ENCODE assay signal across 13 mouse cellular contexts in the genomic region with DNA sequence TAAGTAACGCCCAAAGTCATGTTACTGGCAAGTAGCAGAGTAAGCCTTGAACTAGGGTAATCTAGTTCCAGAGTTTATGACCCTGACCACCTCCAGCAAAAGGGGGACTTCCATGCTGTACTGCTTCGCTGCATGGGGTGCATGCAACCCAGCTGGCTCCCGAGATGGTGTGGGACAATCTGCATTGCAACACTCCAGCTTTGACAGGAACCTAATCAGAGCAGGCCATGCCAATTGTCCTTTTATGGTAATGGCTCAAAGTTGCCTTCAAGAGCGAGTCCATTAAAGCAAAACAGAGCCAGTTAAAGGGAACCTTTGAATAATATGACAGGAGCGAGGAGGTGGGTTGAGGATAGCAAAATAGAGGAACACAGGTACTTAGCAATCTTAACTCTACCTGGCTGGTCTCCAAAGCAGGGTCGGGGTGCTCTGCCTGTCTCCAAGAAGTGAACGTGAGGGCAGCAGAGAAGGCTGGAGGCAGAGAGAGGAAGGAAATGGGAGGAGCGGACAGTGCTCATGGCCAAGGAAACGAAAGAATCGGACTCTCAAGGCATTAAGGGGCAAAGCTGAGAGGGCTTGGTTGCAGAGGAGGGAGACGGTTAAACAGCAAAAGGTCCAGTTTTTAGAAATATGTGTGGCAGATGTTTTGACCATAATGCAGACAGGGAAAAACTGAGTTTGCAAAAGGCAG.
DNase-seq lines count a peak whose midpoint lies in the region; ATAC-seq and TF ChIP-seq lines count a peak whose summit lies in the region.
"Had no signal": no experiment of that assay in that cellular context is flagged by ENCODE, and none has a peak within 500 bp of the region (broad histone marks: within the 10 kb centered on the region; RNA-seq: fewer than 3 reads in every experiment).

No protein-coding gene starts in this region.

- H3K36me3 ChIP-seq in heart, embryonic 12.5 days: no peaks in the 10 kb centered on the region
- H3K36me3 ChIP-seq in liver, postnatal 0 days (replicated peaks; ENCODE audit: insufficient read depth, low read length): no peaks in the 10 kb centered on the region
- H3K36me3 ChIP-seq: hindbrain, embryonic 12.5 days had no signal

- no peak for ATAC-seq in heart, embryonic 12.5 days (ENCODE audit: insufficient number of reproducible peaks, low FRiP score)
- ATAC-seq in liver, postnatal 0 days: no peak
- ATAC-seq in monocyte, adult 5-6 weeks (replicated peaks; ENCODE audit: insufficient number of reproducible peaks, low FRiP score, low TSS enrichment, poor library complexity, severe bottlenecking): 0 out of 2 replicates have a peak, but pooled peaks have one; percentile 32

- no peak for TF ChIP-seq EP300 in liver, postnatal 0 days (IDR thresholded peaks at IDR 0.05; ENCODE audit: low read depth)

- no peak overlapping the region for H3K4me3 ChIP-seq in gastrocnemius, adult 2 months
- no peak overlapping the region for H3K4me3 ChIP-seq in heart, embryonic 12.5 days
- H3K4me3 ChIP-seq in liver, postnatal 0 days (ENCODE audit: low read depth, low read length): no peak overlapping the region
- H3K4me3 ChIP-seq: hindbrain, embryonic 12.5 days had no signal

- intact Hi-C loops in gastrocnemius, adult 2 months (cut with DNase I): no loop called here

- no peak for DNase-seq in gastrocnemius, adult 2 months
- DNase-seq in gastrocnemius, postnatal 4 days (ENCODE audit: low spot score in 2 of 2): no peak
- no peak for DNase-seq in liver, postnatal 0 days
- no peak for DNase-seq in cerebellum, postnatal 36 days
- no peak for DNase-seq in B cell, adult 2 months
- DNase-seq in ovary, adult 18-20 months (ENCODE audit: low spot score): no peak
- DNase-seq: adrenal gland, adult 2 months; cerebellum, adult 18-20 months; kidney, postnatal 14 days; right cerebral cortex, postnatal 4 days had no signal

- H3K9me3 ChIP-seq in heart, embryonic 12.5 days (replicated peaks): no peaks in the 10 kb centered on the region
- no peaks in the 10 kb centered on the region for H3K9me3 ChIP-seq in liver, postnatal 0 days (ENCODE audit: low read length)
- H3K9me3 ChIP-seq: hindbrain, embryonic 12.5 days had no signal

- TF ChIP-seq CTCF in gastrocnemius, adult 2 months (IDR thresholded peaks at IDR 0.05): no peak
- no peak for TF ChIP-seq CTCF in liver, postnatal 0 days (IDR thresholded peaks at IDR 0.05; ENCODE audit: low read depth)

- H3K4me2 ChIP-seq in heart, embryonic 12.5 days: peak overlapping the region; percentile 24
- H3K4me2 ChIP-seq in liver, postnatal 0 days (ENCODE audit: low read depth, low read length): peak overlapping the region; percentile 38
- H3K4me2 ChIP-seq: hindbrain, embryonic 12.5 days had no signal

- H3K27ac ChIP-seq in gastrocnemius, adult 2 months: peak overlapping the region; percentile 0; the same call in 1 of the 2 replicates
- no peak overlapping the region for H3K27ac ChIP-seq in heart, embryonic 12.5 days (ENCODE audit: poor library complexity, severe bottlenecking)
- H3K27ac ChIP-seq in liver, postnatal 0 days (ENCODE audit: low read depth): no peak overlapping the region
- H3K27ac ChIP-seq: hindbrain, embryonic 12.5 days had no signal

- no peak overlapping the region for H3K9ac ChIP-seq in heart, embryonic 12.5 days
- H3K9ac ChIP-seq in liver, postnatal 0 days (replicated peaks): no peak overlapping the region
- H3K9ac ChIP-seq: hindbrain, embryonic 12.5 days had no signal

- no peaks in the 10 kb centered on the region for H3K27me3 ChIP-seq in heart, embryonic 12.5 days (replicated peaks)
- H3K27me3 ChIP-seq in liver, postnatal 0 days (ENCODE audit: insufficient read depth, low read length): no peaks in the 10 kb centered on the region
- H3K27me3 ChIP-seq: hindbrain, embryonic 12.5 days had no signal

- 47% methylated on average over 11 of the region's 11 CpGs for WGBS in heart, embryonic 12.5 days
- WGBS in liver, postnatal 0 days (ENCODE audit: insufficient replicate concordance): 35% methylated on average over 11 of the region's 11 CpGs

- peaks cover 35% of the 10 kb centered on the region for H3K4me1 ChIP-seq in heart, embryonic 12.5 days (replicated peaks)
- H3K4me1 ChIP-seq in liver, postnatal 0 days (ENCODE audit: insufficient read depth): peaks cover 6% of the 10 kb centered on the region; the same call in 1 of the 2 replicates
- H3K4me1 ChIP-seq: hindbrain, embryonic 12.5 days had no signal
